Mouse (Mus musculus) lung, embryonic 14.5 days (tissue): ENCODE data around the gene Fpr1. TPM values are rescaled to one million over a fixed set of nuclear protein-coding genes. Genes with fewer than 3 reads are reported as not detected.

Source experiments
- ATAC-seq: fragments of 200-750 bp; cut with Nextera tagmentation; 2 replicates; pipeline ENCODE4 v1.8.0; 2017; ENCODE audit warnings: mild to moderate bottlenecking, moderate TSS enrichment, moderate library complexity; ENCODE audit not compliant: insufficient read depth
- DNase-seq: peaks from one replicate; pipeline ENCODE4 v3.0.0-alpha.2; 2015
- H3K27ac ChIP-seq: fragments of 300-500 bp; sonication (generic); 2 replicates; pipeline ENCODE4 v1.5.1; 2014; ENCODE audit warnings: low read depth, mild to moderate bottlenecking, moderate library complexity
- H3K27me3 ChIP-seq: fragments of 300-500 bp; sonication (generic); 2 replicates; pipeline ENCODE4 v1.6.1; 2014; ENCODE audit warnings: low read length, control low read depth; ENCODE audit not compliant: insufficient read depth
- H3K36me3 ChIP-seq: fragments of 300-500 bp; sonication (generic); 2 replicates; pipeline ENCODE4 v1.6.1; 2014; ENCODE audit warnings: control low read depth; ENCODE audit not compliant: insufficient read depth
- H3K4me1 ChIP-seq: fragments of 300-500 bp; sonication (generic); 2 replicates; pipeline ENCODE4 v1.6.1; 2014; ENCODE audit warnings: antibody characterized with exemption, control low read depth; ENCODE audit not compliant: insufficient read depth
- H3K4me2 ChIP-seq: fragments of 300-500 bp; sonication (generic); 2 replicates; pipeline ENCODE4 v1.6.1; 2014; ENCODE audit warnings: mild to moderate bottlenecking
- H3K4me3 ChIP-seq: fragments of 300-500 bp; sonication (generic); 2 replicates; pipeline ENCODE4 v1.5.1; 2014; ENCODE audit warnings: low read depth, low read length
- H3K9ac ChIP-seq: fragments of 300-500 bp; sonication (generic); 2 replicates; pipeline ENCODE4 v1.6.1; 2014
- H3K9me3 ChIP-seq: fragments of 300-500 bp; sonication (generic); 2 replicates; pipeline ENCODE4 v1.6.1; 2016; ENCODE audit warnings: low read depth, low read length, control low read depth
- CTCF ChIP-seq: IDR thresholded peaks from 2 replicates; pipeline ENCODE4 v1.5.1; 2016; ENCODE audit warnings: antibody characterized with exemption, low read depth
- WGBS: fragments of 180-500 bp; shearing (Covaris S2); extraction: QIAGEN DNeasy Blood & Tissue Kit; methylation state at CpG from one replicate; pipeline ENCODE4 v1.1.7; 2014; 5-methylcytosine and 5-hydroxymethylcytosine counted together
- microRNA counts: library from miRNA; unstranded; fragments of <30 nt; microRNA quantifications from one replicate; lab custom pipeline; 2016
- microRNA-seq: library from miRNA; unstranded; fragments of <30 nt; microRNA quantifications from one replicate; pipeline ENCODE4, GENCODE M21; 2016; ENCODE audit warnings: borderline number of aligned reads
- polyA plus RNA-seq: library from polyadenylated mRNA; unstranded; fragments of >200 nt; fragmentation: Nextera tagmentation; extraction: Ambion mirVana; gene quantifications from 2 replicates; pipeline ENCODE4 v1.2.1, GENCODE M21; 2014

Gene Fpr1
- polyA plus RNA-seq, 1 experiment from 2014 or later, result 0.13 TPM

- peak; percentile 35 for DNase-seq
- WGBS, result 3% methylated on average over 6 of the region's 6 CpGs
- peak overlapping the region; percentile 86 for H3K9ac ChIP-seq
- no peak for ATAC-seq
- peaks cover 23% of the 10 kb centered on the region for H3K4me1 ChIP-seq
- H3K27me3 ChIP-seq, result no peaks in the 10 kb centered on the region
- H3K9me3 ChIP-seq, result no peaks in the 10 kb centered on the region
- peak overlapping the region; percentile 80 for H3K4me3 ChIP-seq
- peaks cover 40% of the 10 kb centered on the region for H3K36me3 ChIP-seq
- peak overlapping the region; percentile 82 for H3K4me2 ChIP-seq
- TF ChIP-seq CTCF, result no peak
- peak overlapping the region; percentile 99 for H3K27ac ChIP-seq
Measured at GRCm38 (mm10) chr17:17829052-17829785, 54.5 kb downstream of the Fpr1 start.

GRCm38 (mm10) chr17:17828191-17828981 lies 55.4 kb downstream of the Fpr1 start:
- peak overlapping the region; percentile 99 for H3K27ac ChIP-seq
- no peaks in the 10 kb centered on the region for H3K9me3 ChIP-seq
- H3K27me3 ChIP-seq, result no peaks in the 10 kb centered on the region
- no peak for TF ChIP-seq CTCF
- peaks cover 33% of the 10 kb centered on the region for H3K36me3 ChIP-seq
- peak overlapping the region; percentile 80 for H3K4me3 ChIP-seq
- H3K4me1 ChIP-seq, result peaks cover 16% of the 10 kb centered on the region
- H3K4me2 ChIP-seq, result peak overlapping the region; percentile 82
- DNase-seq (peak; percentile 90), ATAC-seq (peak; percentile 68)
- peak overlapping the region; percentile 86 for H3K9ac ChIP-seq
- WGBS, result 0% methylated on average over 10 of the region's 15 CpGs

GRCm38 (mm10) chr17:17827658-17828190 lies 56.0 kb downstream of the Fpr1 start:
- 0 out of 2 replicates have a peak, but pooled peaks have one; percentile 3 for TF ChIP-seq CTCF
- peaks cover 27% of the 10 kb centered on the region for H3K36me3 ChIP-seq
- DNase-seq (peak; percentile 80), ATAC-seq (peak; percentile 35)
- H3K4me3 ChIP-seq, result peak overlapping the region; percentile 80
- peak overlapping the region; percentile 86 for H3K9ac ChIP-seq
- H3K4me2 ChIP-seq, result peak overlapping the region; percentile 82
- peak overlapping the region; percentile 99 for H3K27ac ChIP-seq
- H3K4me1 ChIP-seq, result peaks cover 16% of the 10 kb centered on the region
- under 1% methylated on average over 13 of the region's 13 CpGs for WGBS
- no peaks in the 10 kb centered on the region for H3K27me3 ChIP-seq
- no peaks in the 10 kb centered on the region for H3K9me3 ChIP-seq

GRCm38 (mm10) chr17:17826751-17827657 lies 56.7 kb downstream of the Fpr1 start, which contains the start of gene Spaca6:
TSS of gene Spaca6 (plus strand) at chr17:17827158.
- Histone ChIP-seq H3K9me3 (no peaks in the 10 kb centered on the region), H3K4me1 (peaks cover 16% of the 10 kb centered on the region), H3K4me3 (peak within 1 kb of the TSS; percentile 80), H3K9ac (peak within 1 kb of the TSS; percentile 86), H3K4me2 (peak within 1 kb of the TSS; percentile 82), H3K36me3 (peaks cover 20% of the 10 kb centered on the region), H3K27me3 (no peaks in the 10 kb centered on the region), H3K27ac (peak within 1 kb of the TSS; percentile 99)
- WGBS, result under 1% methylated on average over 36 of the region's 42 CpGs
- DNase-seq, result peak; percentile 94
- peak; percentile 86 for ATAC-seq
- no peak for TF ChIP-seq CTCF

MicroRNAs within 50 kb of the gene (microRNA counts, 519-probe panel; counts per million panel counts)
- microRNA mmu-let-7e (lab: Ali Mortazavi, UCI), result 4,989 counts per million, percentile 95 among the panel's probes with 10 or more counts
- 3,306 counts per million, percentile 64 among the panel's probes with 10 or more counts for microRNA mmu-miR-125a-3p (lab: Ali Mortazavi, UCI)
- 5,347 counts per million, percentile 98 among the panel's probes with 10 or more counts for microRNA mmu-miR-125a-5p (lab: Ali Mortazavi, UCI)
- microRNA mmu-miR-99b (lab: Ali Mortazavi, UCI), result 4,471 counts per million, percentile 92 among the panel's probes with 10 or more counts

Small RNA genes lying within 50 kb of the gene (microRNA-seq; reads per million reads assigned to microRNA genes)
- gene Gm25927, result not detected
- gene Mir125a, result 3,820 reads per million, percentile 86 among the genes with 10 or more reads in this experiment
- gene Mir99b, result 23,933 reads per million, percentile 97 among the genes with 10 or more reads in this experiment
- not detected for gene Mirlet7e

Other genes with a start within 250 kb of the Fpr1 start
- not detected in 2 replicates for gene Vmn2r90, start 180.2 kb downstream of the Fpr1 start, polyA plus RNA-seq
- gene Spaca6, start 56.8 kb downstream of the Fpr1 start, polyA plus RNA-seq, result 33.2 and 38.9 TPM in 2 replicates
- 2.1 and 2.2 TPM in 2 replicates for gene Has1, start 28.7 kb downstream of the Fpr1 start, polyA plus RNA-seq
- gene Fpr2, start 3.9 kb upstream of the Fpr1 start, polyA plus RNA-seq, result 0.17 and 1.1 TPM in 2 replicates
- not detected in 2 replicates for gene Fpr3, start 3.9 kb upstream of the Fpr1 start, polyA plus RNA-seq
- gene Fpr-rs4, start 137.8 kb upstream of the Fpr1 start, polyA plus RNA-seq, result not detected in 2 replicates
- not detected in 2 replicates for gene Vmn2r124, start 165.5 kb upstream of the Fpr1 start, polyA plus RNA-seq
- gene Vmn2r91, start 201.1 kb upstream of the Fpr1 start, polyA plus RNA-seq, result not detected in 2 replicates